Mouse (Mus musculus) forebrain, postnatal 0 days (tissue): ENCODE measurements at regions not wholly inside any gene's neighbourhood (a gene's known extent, or its start where the extent isn't known, plus 50 kb on each side); places are given as distances from the start of the nearest gene placed in this dataset.

Experiments used
- ATAC-seq: fragments of 200-750 bp; cut with Nextera tagmentation; 2 replicates; pipeline ENCODE4 v1.8.0; 2017; ENCODE audit warnings: mild to moderate bottlenecking, moderate library complexity
- DNase-seq: peaks from one replicate; pipeline ENCODE4 v3.0.0-alpha.2; 2015
- H3K27ac ChIP-seq: fragments of 300-500 bp; sonication (generic); 2 replicates; pipeline ENCODE4 v1.5.1; 2014; ENCODE audit warnings: low read depth, mild to moderate bottlenecking, antibody characterized with exemption, low read length, moderate library complexity, mixed read lengths
- H3K27me3 ChIP-seq: fragments of 300-500 bp; sonication (generic); 2 replicates; pipeline ENCODE4 v1.6.1; 2014; ENCODE audit warnings: mild to moderate bottlenecking, low read length, mixed read lengths; ENCODE audit not compliant: insufficient read depth
- H3K36me3 ChIP-seq: fragments of 300-500 bp; sonication (generic); 2 replicates; pipeline ENCODE4 v1.6.1; 2014; ENCODE audit warnings: mild to moderate bottlenecking, moderate library complexity; ENCODE audit not compliant: insufficient read depth
- H3K4me1 ChIP-seq: fragments of 300-500 bp; sonication (generic); 2 replicates; pipeline ENCODE4 v1.6.1; 2014; ENCODE audit warnings: antibody characterized with exemption; ENCODE audit not compliant: insufficient read depth
- H3K4me2 ChIP-seq: fragments of 300-500 bp; sonication (generic); 2 replicates; pipeline ENCODE4 v1.6.1; 2014; ENCODE audit warnings: low read depth, mild to moderate bottlenecking, moderate library complexity
- H3K4me3 ChIP-seq: fragments of 300-500 bp; sonication (generic); 2 replicates; pipeline ENCODE4 v1.5.1; 2014; ENCODE audit warnings: low read depth, low read length, mixed read lengths
- H3K9ac ChIP-seq: fragments of 300-500 bp; sonication (generic); 2 replicates; pipeline ENCODE4 v1.6.1; 2014; ENCODE audit warnings: mild to moderate bottlenecking
- H3K9me3 ChIP-seq: fragments of 300-500 bp; sonication (generic); 2 replicates; pipeline ENCODE4 v1.6.1; 2016; ENCODE audit warnings: low read length
- CTCF ChIP-seq: sonication (generic); IDR thresholded peaks from 2 replicates; pipeline ENCODE4 v1.5.1; 2016; ENCODE audit warnings: antibody characterized with exemption, control low read depth, low read depth
- WGBS: fragments of 180-500 bp; shearing (Covaris S2); extraction: QIAGEN DNeasy Blood & Tissue Kit; methylation state at CpG from one replicate; pipeline ENCODE4 v1.1.7; 2014; 5-methylcytosine and 5-hydroxymethylcytosine counted together

GRCm38 (mm10) chr7:95733807-95734206, 437.2 kb upstream of the Tenm4 start:
- H3K27ac ChIP-seq: no peak overlapping the region
- no peaks in the 10 kb centered on the region for H3K27me3 ChIP-seq
- H3K4me1 ChIP-seq: no peaks in the 10 kb centered on the region
- H3K9ac ChIP-seq: no peak overlapping the region
- no peak for ATAC-seq
- no peak overlapping the region for H3K4me2 ChIP-seq
- H3K4me3 ChIP-seq: no peak overlapping the region
- no peak for TF ChIP-seq CTCF
- H3K9me3 ChIP-seq: no peaks in the 10 kb centered on the region
- H3K36me3 ChIP-seq: no peaks in the 10 kb centered on the region
- DNase-seq: no peak
- 50% methylated on average over 1 of the region's 1 CpGs for WGBS

- 37% methylated on average over 5 of the region's 5 CpGs for WGBS
- DNase-seq: peak; percentile 10
These were observed 436.5 kb upstream of the Tenm4 start for GRCm38 (mm10) chr7:95734587-95734986.

DNA sequence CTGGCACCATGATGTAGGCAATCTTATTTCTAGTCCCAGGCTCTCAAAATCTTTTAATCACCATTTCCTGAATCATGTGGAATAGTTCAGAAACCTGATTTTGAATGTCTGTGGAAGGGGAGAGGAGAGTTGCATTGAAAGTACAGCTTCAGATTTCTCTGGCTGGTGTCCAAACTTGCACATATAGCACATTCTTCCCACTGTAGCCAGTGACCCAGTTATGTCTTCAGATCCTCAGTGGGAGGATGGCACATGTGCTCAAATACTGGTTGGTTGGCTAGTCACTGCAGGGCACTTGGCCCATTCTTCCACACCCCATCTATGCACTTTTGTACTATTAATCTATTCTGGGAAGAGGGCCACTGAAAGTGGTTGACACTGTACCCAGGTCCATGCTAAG, 434.3 kb upstream of the Tenm4 start:
- Histone ChIP-seq H3K9me3 (no peaks in the 10 kb centered on the region), H3K4me3 (no peak overlapping the region), H3K27ac (no peak overlapping the region), H3K9ac (no peak overlapping the region), H3K36me3 (no peaks in the 10 kb centered on the region), H3K27me3 (no peaks in the 10 kb centered on the region), H3K4me1 (no peaks in the 10 kb centered on the region), H3K4me2 (no peak overlapping the region)
- no peak for TF ChIP-seq CTCF
- DNase-seq (no peak), ATAC-seq (no peak)

More at GRCm38 (mm10) chr7:95734587-95734986, 436.5 kb upstream of the Tenm4 start:
- Histone ChIP-seq H3K9me3 (no peaks in the 10 kb centered on the region), H3K4me2 (no peak overlapping the region), H3K27ac (no peak overlapping the region), H3K36me3 (no peaks in the 10 kb centered on the region), H3K9ac (no peak overlapping the region), H3K4me3 (no peak overlapping the region), H3K27me3 (no peaks in the 10 kb centered on the region), H3K4me1 (no peaks in the 10 kb centered on the region)
- TF ChIP-seq CTCF: no peak
- 0 out of 2 replicates have a peak, but pooled peaks have one; percentile 27 for ATAC-seq

GRCm38 (mm10) chr7:95738725-95739245, 432.3 kb upstream of the Tenm4 start:
- WGBS: 73% methylated on average over 2 of the region's 2 CpGs
- no peaks in the 10 kb centered on the region for H3K9me3 ChIP-seq
- no peaks in the 10 kb centered on the region for H3K27me3 ChIP-seq
- H3K9ac ChIP-seq: no peak overlapping the region
- no peak for TF ChIP-seq CTCF
- H3K36me3 ChIP-seq: no peaks in the 10 kb centered on the region
- H3K4me3 ChIP-seq: no peak overlapping the region
- no peaks in the 10 kb centered on the region for H3K4me1 ChIP-seq
- H3K4me2 ChIP-seq: no peak overlapping the region
- H3K27ac ChIP-seq: no peak overlapping the region
- DNase-seq: no peak
- ATAC-seq: no peak

DNA sequence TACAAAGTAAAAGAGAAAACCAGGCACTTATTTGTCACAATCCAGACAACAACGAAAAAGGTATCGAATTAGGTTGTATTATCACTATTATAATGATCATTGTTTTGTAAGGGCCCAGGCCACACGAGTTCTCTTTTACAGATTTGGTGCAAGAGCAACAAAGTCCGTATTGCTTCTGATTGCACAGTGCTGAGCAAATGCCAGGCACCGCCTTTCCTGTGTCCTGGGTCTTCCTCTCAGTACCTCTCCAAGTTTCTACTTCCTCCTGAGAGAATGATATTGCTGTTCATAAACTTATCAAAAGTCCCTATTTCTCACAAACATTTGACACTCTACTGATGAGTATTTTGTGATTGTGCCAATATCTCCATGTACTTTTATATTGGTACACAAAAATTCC, 431.3 kb upstream of the Tenm4 start:
- no peak for TF ChIP-seq CTCF
- no peaks in the 10 kb centered on the region for H3K4me1 ChIP-seq
- H3K27me3 ChIP-seq: no peaks in the 10 kb centered on the region
- no peak overlapping the region for H3K4me3 ChIP-seq
- DNase-seq: no peak
- no peaks in the 10 kb centered on the region for H3K36me3 ChIP-seq
- no peak overlapping the region for H3K4me2 ChIP-seq
- H3K9ac ChIP-seq: no peak overlapping the region
- ATAC-seq: no peak
- WGBS: 89% methylated on average over 5 of the region's 5 CpGs
- no peaks in the 10 kb centered on the region for H3K9me3 ChIP-seq
- no peak overlapping the region for H3K27ac ChIP-seq

DNA sequence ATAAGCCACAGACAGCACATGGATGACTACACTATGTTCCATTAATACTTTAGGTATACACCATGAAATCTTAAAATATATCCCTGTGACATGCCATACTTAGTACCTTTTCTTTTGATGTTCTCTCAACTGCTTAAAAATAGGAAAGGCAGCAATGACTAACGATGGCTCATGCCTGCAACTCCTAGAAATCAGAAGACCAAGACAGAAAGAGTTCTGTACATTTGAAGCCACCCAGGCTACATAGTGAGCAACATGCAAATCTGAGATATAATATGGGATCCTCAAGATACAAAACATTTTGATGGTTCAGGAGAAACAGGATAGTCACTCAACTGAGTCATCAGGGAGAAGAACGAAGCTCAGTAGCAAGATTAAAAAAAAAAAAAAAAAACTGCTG, 412.7 kb upstream of the Tenm4 start:
- no peak overlapping the region for H3K9ac ChIP-seq
- no peak overlapping the region for H3K27ac ChIP-seq
- H3K4me3 ChIP-seq: no peak overlapping the region
- H3K27me3 ChIP-seq: no peaks in the 10 kb centered on the region
- no peak for DNase-seq
- TF ChIP-seq CTCF: no peak
- 94% methylated on average over 2 of the region's 2 CpGs for WGBS
- no peaks in the 10 kb centered on the region for H3K36me3 ChIP-seq
- H3K9me3 ChIP-seq: no peaks in the 10 kb centered on the region
- H3K4me1 ChIP-seq: no peaks in the 10 kb centered on the region
- no peak for ATAC-seq
- no peak overlapping the region for H3K4me2 ChIP-seq

DNA sequence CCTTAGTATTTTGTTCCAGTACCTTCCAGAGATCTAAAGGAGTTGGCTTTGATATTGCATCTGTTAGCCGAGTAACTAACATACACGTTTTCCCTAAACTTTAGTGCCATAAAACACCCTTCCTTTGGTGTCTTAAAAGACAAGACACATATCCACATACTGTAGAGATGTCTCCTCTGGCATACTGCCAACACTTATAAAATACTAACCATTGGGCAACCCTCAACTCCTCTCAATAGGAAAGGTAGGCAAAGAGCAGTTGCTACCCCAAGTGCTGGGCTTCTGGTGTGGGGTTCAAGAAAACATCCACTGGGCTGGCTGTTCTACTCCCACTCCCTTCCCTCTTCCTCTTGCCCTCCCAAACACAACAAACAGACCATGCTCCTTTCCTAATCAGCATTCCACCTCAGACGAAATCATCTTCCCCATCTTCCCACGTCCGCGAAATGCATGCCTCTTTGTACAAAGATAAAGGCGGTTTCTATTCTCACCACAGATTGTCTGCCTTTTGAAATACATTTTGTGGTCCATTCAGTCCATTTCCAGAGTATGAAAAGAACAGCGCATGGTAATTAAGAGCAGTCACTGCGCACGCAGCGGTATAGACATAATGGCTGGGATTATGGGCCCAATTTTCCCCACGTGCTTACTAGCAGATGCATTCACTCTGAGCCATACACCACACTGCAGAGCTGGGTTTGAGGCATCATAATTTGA, 409.9 kb upstream of the Tenm4 start:
- ATAC-seq: peak; percentile 63
- WGBS: 29% methylated on average over 12 of the region's 12 CpGs
- Histone ChIP-seq H3K4me3 (no peak overlapping the region), H3K27ac (no peak overlapping the region), H3K4me1 (no peaks in the 10 kb centered on the region), H3K36me3 (no peaks in the 10 kb centered on the region), H3K27me3 (no peaks in the 10 kb centered on the region), H3K4me2 (no peak overlapping the region), H3K9ac (no peak overlapping the region), H3K9me3 (no peaks in the 10 kb centered on the region)
- no peak for TF ChIP-seq CTCF
- peak; percentile 43 for DNase-seq
